Mouse (Mus musculus): ENCODE data around the gene Mcm10. TPM values are rescaled to one million over a fixed set of nuclear protein-coding genes. Genes with fewer than 3 reads are reported as not detected.

Gene Mcm10
- polyA plus RNA-seq, 1 experiment from 2014 or later, result 30.0 TPM

GRCm38 (mm10) chr2:4998905-4999304 is 13.7 kb downstream of the Mcm10 start:
- no peaks in the 10 kb centered on the region for H3K4me1 ChIP-seq
- peaks cover 78% of the 10 kb centered on the region for H3K36me3 ChIP-seq
- ATAC-seq (ENCODE audit: low FRiP score, low read depth), result no peak
- no peaks in the 10 kb centered on the region for H3K27me3 ChIP-seq
- H3K9me3 ChIP-seq, result no peaks in the 10 kb centered on the region
- H3K4me3 ChIP-seq, result no peak overlapping the region
- H3K4me2 ChIP-seq (replicated peaks), result no peak overlapping the region
- WGBS, result 84% methylated on average over 3 of the region's 3 CpGs
- no peak overlapping the region for H3K27ac ChIP-seq (replicated peaks)
- H3K9ac ChIP-seq (replicated peaks), result no peak overlapping the region

GRCm38 (mm10) chr2:4996421-4996824 is 16.2 kb downstream of the Mcm10 start:
- peaks cover 76% of the 10 kb centered on the region for H3K36me3 ChIP-seq
- WGBS, result 91% methylated on average over 6 of the region's 6 CpGs

GRCm38 (mm10) chr2:4995646-4996045 is 16.9 kb downstream of the Mcm10 start:
- Histone ChIP-seq H3K27me3 (no peaks in the 10 kb centered on the region), H3K4me3 (no peak overlapping the region), H3K4me1 (no peaks in the 10 kb centered on the region), H3K9ac (replicated peaks) (no peak overlapping the region), H3K9me3 (no peaks in the 10 kb centered on the region), H3K36me3 (peaks cover 77% of the 10 kb centered on the region), H3K4me2 (replicated peaks) (no peak overlapping the region), H3K27ac (replicated peaks) (no peak overlapping the region)
- ATAC-seq (ENCODE audit: low FRiP score, low read depth), result no peak
- 94% methylated on average over 11 of the region's 11 CpGs for WGBS

More at GRCm38 (mm10) chr2:4996421-4996824, 16.2 kb downstream of the Mcm10 start:
- Histone ChIP-seq H3K4me3 (no peak overlapping the region), H3K4me2 (replicated peaks) (no peak overlapping the region), H3K27ac (replicated peaks) (no peak overlapping the region), H3K9ac (replicated peaks) (no peak overlapping the region), H3K9me3 (no peaks in the 10 kb centered on the region), H3K4me1 (no peaks in the 10 kb centered on the region), H3K27me3 (no peaks in the 10 kb centered on the region)
- no peak for ATAC-seq (ENCODE audit: low FRiP score, low read depth)

- no peak overlapping the region for H3K9ac ChIP-seq (replicated peaks)
- H3K36me3 ChIP-seq, result peaks cover 68% of the 10 kb centered on the region
- H3K27ac ChIP-seq (replicated peaks), result no peak overlapping the region
- 86% methylated on average over 4 of the region's 4 CpGs for WGBS
- no peak overlapping the region for H3K4me2 ChIP-seq (replicated peaks)
- H3K4me1 ChIP-seq, result no peaks in the 10 kb centered on the region
- no peak overlapping the region for H3K4me3 ChIP-seq
- H3K9me3 ChIP-seq, result no peaks in the 10 kb centered on the region
- no peak for ATAC-seq (ENCODE audit: low FRiP score, low read depth)
- H3K27me3 ChIP-seq, result no peaks in the 10 kb centered on the region
Observed at GRCm38 (mm10) chr2:4994436-4994835, 18.2 kb downstream of the Mcm10 start.

GRCm38 (mm10) chr2:4993584-4993983 is 19.0 kb downstream of the Mcm10 start:
- Histone ChIP-seq H3K9me3 (no peaks in the 10 kb centered on the region), H3K9ac (replicated peaks) (no peak overlapping the region), H3K27me3 (no peaks in the 10 kb centered on the region), H3K36me3 (peaks cover 62% of the 10 kb centered on the region), H3K27ac (replicated peaks) (no peak overlapping the region), H3K4me3 (no peak overlapping the region), H3K4me2 (replicated peaks) (no peak overlapping the region), H3K4me1 (no peaks in the 10 kb centered on the region)
- ATAC-seq (ENCODE audit: low FRiP score, low read depth), result no peak
- WGBS, result 95% methylated on average over 11 of the region's 11 CpGs

GRCm38 (mm10) chr2:4988826-4989424 is 23.7 kb downstream of the Mcm10 start:
- Histone ChIP-seq H3K36me3 (peaks cover 21% of the 10 kb centered on the region), H3K27ac (replicated peaks) (no peak overlapping the region), H3K4me1 (0 out of 2 replicates have a peak, but pooled peaks cover 4% of the 10 kb centered on the region), H3K9me3 (no peaks in the 10 kb centered on the region), H3K4me3 (no peak overlapping the region), H3K27me3 (no peaks in the 10 kb centered on the region), H3K9ac (replicated peaks) (no peak overlapping the region), H3K4me2 (replicated peaks) (no peak overlapping the region)
- WGBS, result 78% methylated on average over 11 of the region's 11 CpGs
- ATAC-seq (ENCODE audit: low FRiP score, low read depth), result no peak

GRCm38 (mm10) chr2:4987388-4988180 is 25.0 kb downstream of the Mcm10 start:
- Histone ChIP-seq H3K4me1 (0 out of 2 replicates have a peak, but pooled peaks cover 5% of the 10 kb centered on the region), H3K27ac (replicated peaks) (no peak overlapping the region), H3K9ac (replicated peaks) (no peak overlapping the region), H3K4me3 (no peak overlapping the region), H3K4me2 (replicated peaks) (no peak overlapping the region), H3K27me3 (no peaks in the 10 kb centered on the region), H3K36me3 (peaks cover 15% of the 10 kb centered on the region), H3K9me3 (no peaks in the 10 kb centered on the region)
- no peak for ATAC-seq (ENCODE audit: low FRiP score, low read depth)
- WGBS, result 86% methylated on average over 8 of the region's 8 CpGs

- peaks cover 12% of the 10 kb centered on the region for H3K36me3 ChIP-seq
- ATAC-seq (ENCODE audit: low FRiP score, low read depth), result no peak
- no peaks in the 10 kb centered on the region for H3K27me3 ChIP-seq
- 92% methylated on average over 4 of the region's 4 CpGs for WGBS
- no peak overlapping the region for H3K9ac ChIP-seq (replicated peaks)
- no peak overlapping the region for H3K27ac ChIP-seq (replicated peaks)
- H3K4me3 ChIP-seq, result no peak overlapping the region
- H3K4me2 ChIP-seq (replicated peaks), result no peak overlapping the region
- 0 out of 2 replicates have a peak, but pooled peaks cover 5% of the 10 kb centered on the region for H3K4me1 ChIP-seq
- no peaks in the 10 kb centered on the region for H3K9me3 ChIP-seq
Observed at GRCm38 (mm10) chr2:4986798-4987197, 25.8 kb downstream of the Mcm10 start.

- no peaks in the 10 kb centered on the region for H3K27me3 ChIP-seq
- H3K4me2 ChIP-seq (replicated peaks), result no peak overlapping the region
- no peak overlapping the region for H3K9ac ChIP-seq (replicated peaks)
- no peaks in the 10 kb centered on the region for H3K36me3 ChIP-seq
- H3K9me3 ChIP-seq, result no peaks in the 10 kb centered on the region
- ATAC-seq (ENCODE audit: low FRiP score, low read depth), result no peak
- 90% methylated on average over 6 of the region's 6 CpGs for WGBS
- H3K4me1 ChIP-seq, result 0 out of 2 replicates have a peak, but pooled peaks cover 5% of the 10 kb centered on the region
- H3K4me3 ChIP-seq, result no peak overlapping the region
- H3K27ac ChIP-seq (replicated peaks), result no peak overlapping the region
Observed at GRCm38 (mm10) chr2:4985000-4985399, 27.6 kb downstream of the Mcm10 start.

GRCm38 (mm10) chr2:4983987-4984386 is 28.6 kb downstream of the Mcm10 start:
- 0 out of 2 replicates have a peak, but pooled peaks cover 5% of the 10 kb centered on the region for H3K4me1 ChIP-seq
- H3K4me3 ChIP-seq, result no peak overlapping the region
- no peaks in the 10 kb centered on the region for H3K27me3 ChIP-seq
- no peak for ATAC-seq (ENCODE audit: low FRiP score, low read depth)
- no peaks in the 10 kb centered on the region for H3K9me3 ChIP-seq
- no peak overlapping the region for H3K27ac ChIP-seq (replicated peaks)
- H3K4me2 ChIP-seq (replicated peaks), result no peak overlapping the region
- H3K36me3 ChIP-seq, result no peaks in the 10 kb centered on the region
- WGBS, result 27% methylated on average over 5 of the region's 5 CpGs
- no peak overlapping the region for H3K9ac ChIP-seq (replicated peaks)

GRCm38 (mm10) chr2:4978091-4978490 is 34.5 kb downstream of the Mcm10 start:
- Histone ChIP-seq H3K27me3 (no peaks in the 10 kb centered on the region), H3K9ac (replicated peaks) (no peak overlapping the region), H3K4me2 (replicated peaks) (no peak overlapping the region), H3K9me3 (no peaks in the 10 kb centered on the region), H3K4me1 (no peaks in the 10 kb centered on the region), H3K36me3 (no peaks in the 10 kb centered on the region), H3K4me3 (no peak overlapping the region), H3K27ac (replicated peaks) (no peak overlapping the region)
- no peak for ATAC-seq (ENCODE audit: low FRiP score, low read depth)
- 29% methylated on average over 8 of the region's 8 CpGs for WGBS

GRCm38 (mm10) chr2:4975807-4976206 is 36.8 kb downstream of the Mcm10 start, which contains the start of gene Ucma:
Ucma (plus strand) TSS chr2:4976122.
- Histone ChIP-seq H3K9me3 (no peaks in the 10 kb centered on the region), H3K27me3 (no peaks in the 10 kb centered on the region), H3K4me1 (no peaks in the 10 kb centered on the region), H3K36me3 (no peaks in the 10 kb centered on the region), H3K4me2 (replicated peaks) (no peak within 1 kb of the TSS), H3K4me3 (no peak within 1 kb of the TSS), H3K9ac (replicated peaks) (no peak within 1 kb of the TSS), H3K27ac (replicated peaks) (no peak within 1 kb of the TSS)
- 73% methylated on average over 5 of the region's 5 CpGs for WGBS
- no peak for ATAC-seq (ENCODE audit: low FRiP score, low read depth)

Data from midbrain, embryonic 12.5 days (tissue).